Mouse (Mus musculus): Measurements from ENCODE around the gene 2610301B20Rik. TPM values are rescaled to one million over a fixed set of nuclear protein-coding genes. Genes with fewer than 3 reads are reported as not detected.

The 2610301B20Rik gene
- polyA plus RNA-seq, 1 experiment from 2014 or later = 44.0 TPM

GRCm38 (mm10) chr4:10929726-10930125 lies 55.4 kb downstream of the 2610301B20Rik start:
- Histone ChIP-seq H3K4me2 (replicated peaks) (no peak overlapping the region), H3K36me3 (replicated peaks; ENCODE audit: control insufficient read depth, insufficient read depth) (no peaks in the 10 kb centered on the region), H3K9me3 (ENCODE audit: control insufficient read depth, low read length) (no peaks in the 10 kb centered on the region), H3K27me3 (ENCODE audit: control insufficient read depth, insufficient read depth, low read length) (no peaks in the 10 kb centered on the region), H3K9ac (no peak overlapping the region), H3K27ac (no peak overlapping the region), H3K4me1 (replicated peaks; ENCODE audit: control insufficient read depth, insufficient read depth, low read length) (no peaks in the 10 kb centered on the region), H3K4me3 (replicated peaks; ENCODE audit: low read length) (no peak overlapping the region)
- ATAC-seq (ENCODE audit: low FRiP score) (no peak), DNase-seq (ENCODE audit: low spot score) (no peak)
- WGBS = 90% methylated on average over 3 of the region's 3 CpGs

DNA sequence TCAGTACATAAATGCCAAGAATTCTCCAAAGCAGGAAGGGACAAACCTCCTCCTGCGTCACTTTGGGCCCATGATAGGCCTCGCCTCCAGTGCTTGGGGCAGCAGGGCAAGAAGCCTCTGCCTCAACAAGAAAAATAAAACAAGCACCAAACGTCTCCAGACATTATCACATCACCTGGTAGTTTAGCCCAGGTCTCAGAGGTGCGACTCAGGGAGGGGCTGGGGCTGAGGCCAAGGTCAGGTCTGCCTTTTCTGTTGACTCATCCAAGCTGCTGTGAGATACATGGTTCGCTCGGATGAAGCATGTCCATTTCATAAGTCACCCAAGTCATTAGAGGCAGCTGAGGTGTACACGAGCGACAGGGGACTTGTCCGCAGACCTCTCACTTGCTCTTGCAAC lies 56.7 kb downstream of the 2610301B20Rik start:
- H3K9me3 ChIP-seq (ENCODE audit: control insufficient read depth, low read length) = no peaks in the 10 kb centered on the region
- no peak for DNase-seq (ENCODE audit: low spot score)
- H3K9ac ChIP-seq = no peak overlapping the region
- no peak overlapping the region for H3K4me3 ChIP-seq (replicated peaks; ENCODE audit: low read length)
- H3K27ac ChIP-seq = no peak overlapping the region
- H3K27me3 ChIP-seq (ENCODE audit: control insufficient read depth, insufficient read depth, low read length) = no peaks in the 10 kb centered on the region
- ATAC-seq (ENCODE audit: low FRiP score) = no peak
- no peaks in the 10 kb centered on the region for H3K4me1 ChIP-seq (replicated peaks; ENCODE audit: control insufficient read depth, insufficient read depth, low read length)
- 90% methylated on average over 9 of the region's 9 CpGs for WGBS
- H3K36me3 ChIP-seq (replicated peaks; ENCODE audit: control insufficient read depth, insufficient read depth) = no peaks in the 10 kb centered on the region
- H3K4me2 ChIP-seq (replicated peaks) = no peak overlapping the region

DNA sequence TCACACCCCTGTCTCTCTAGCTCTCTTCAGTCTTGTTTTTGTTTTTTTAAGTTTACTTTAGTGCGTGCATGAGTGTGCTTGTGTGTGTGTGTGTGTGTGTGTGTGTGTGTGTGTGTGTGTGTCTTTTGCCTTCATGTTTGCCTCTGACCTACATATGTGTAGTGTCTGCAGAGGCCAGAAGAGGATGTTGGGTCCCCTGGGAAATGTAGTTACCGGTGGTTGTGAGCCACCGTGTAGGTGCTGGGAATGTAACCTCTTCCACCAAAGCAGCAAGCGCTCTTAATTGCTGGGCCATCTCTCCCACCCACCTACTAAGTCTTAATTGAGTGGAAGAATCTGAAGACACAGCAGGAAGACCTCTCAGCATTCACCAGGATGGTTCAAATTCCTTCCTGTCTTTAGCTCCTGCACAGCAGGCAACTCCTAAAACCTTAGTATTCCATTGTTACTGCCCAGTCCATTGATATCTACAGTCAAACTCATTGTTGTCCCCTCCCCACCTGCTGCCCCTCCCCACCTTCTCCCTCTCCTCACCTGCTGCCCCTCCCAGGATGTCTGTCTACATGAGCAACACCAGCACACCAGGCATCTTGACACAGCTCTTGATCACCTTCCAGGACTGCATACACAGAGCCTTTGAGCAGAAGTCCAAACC lies 57.9 kb downstream of the 2610301B20Rik start:
- no peaks in the 10 kb centered on the region for H3K4me1 ChIP-seq (replicated peaks; ENCODE audit: control insufficient read depth, insufficient read depth, low read length)
- no peaks in the 10 kb centered on the region for H3K36me3 ChIP-seq (replicated peaks; ENCODE audit: control insufficient read depth, insufficient read depth)
- no peak overlapping the region for H3K4me2 ChIP-seq (replicated peaks)
- DNase-seq (ENCODE audit: low spot score) = no peak
- no peak overlapping the region for H3K27ac ChIP-seq
- H3K4me3 ChIP-seq (replicated peaks; ENCODE audit: low read length) = no peak overlapping the region
- no peak overlapping the region for H3K9ac ChIP-seq
- no peak for ATAC-seq (ENCODE audit: low FRiP score)
- WGBS = 43% methylated on average over 4 of the region's 4 CpGs
- H3K9me3 ChIP-seq (ENCODE audit: control insufficient read depth, low read length) = no peaks in the 10 kb centered on the region
- no peaks in the 10 kb centered on the region for H3K27me3 ChIP-seq (ENCODE audit: control insufficient read depth, insufficient read depth, low read length)

DNA sequence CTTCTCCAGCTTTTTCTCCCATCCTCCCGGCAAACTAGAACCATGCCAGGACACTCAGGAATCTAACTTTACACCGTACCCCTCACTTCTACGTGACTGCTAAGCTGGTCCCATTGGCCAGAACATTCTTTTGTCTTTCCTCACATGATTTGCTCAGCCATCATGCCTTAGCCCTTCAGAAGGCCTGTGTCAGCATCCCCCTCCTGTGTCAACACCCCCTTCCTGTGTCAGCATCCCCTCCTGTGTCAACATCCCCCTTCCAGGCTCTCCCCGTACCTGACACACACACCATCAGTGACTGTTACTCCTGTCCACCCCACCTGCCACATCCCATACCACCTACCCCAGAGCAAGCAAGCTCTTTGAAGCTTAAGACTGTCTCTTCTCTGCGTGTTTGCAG lies 58.5 kb downstream of the 2610301B20Rik start:
- H3K27me3 ChIP-seq (ENCODE audit: control insufficient read depth, insufficient read depth, low read length) = no peaks in the 10 kb centered on the region
- H3K27ac ChIP-seq = no peak overlapping the region
- H3K4me1 ChIP-seq (replicated peaks; ENCODE audit: control insufficient read depth, insufficient read depth, low read length) = no peaks in the 10 kb centered on the region
- no peaks in the 10 kb centered on the region for H3K36me3 ChIP-seq (replicated peaks; ENCODE audit: control insufficient read depth, insufficient read depth)
- H3K4me3 ChIP-seq (replicated peaks; ENCODE audit: low read length) = no peak overlapping the region
- no peak overlapping the region for H3K4me2 ChIP-seq (replicated peaks)
- DNase-seq (ENCODE audit: low spot score) = no peak
- WGBS = 80% methylated on average over 5 of the region's 5 CpGs
- ATAC-seq (ENCODE audit: low FRiP score) = no peak
- no peaks in the 10 kb centered on the region for H3K9me3 ChIP-seq (ENCODE audit: control insufficient read depth, low read length)
- H3K9ac ChIP-seq = no peak overlapping the region

DNA sequence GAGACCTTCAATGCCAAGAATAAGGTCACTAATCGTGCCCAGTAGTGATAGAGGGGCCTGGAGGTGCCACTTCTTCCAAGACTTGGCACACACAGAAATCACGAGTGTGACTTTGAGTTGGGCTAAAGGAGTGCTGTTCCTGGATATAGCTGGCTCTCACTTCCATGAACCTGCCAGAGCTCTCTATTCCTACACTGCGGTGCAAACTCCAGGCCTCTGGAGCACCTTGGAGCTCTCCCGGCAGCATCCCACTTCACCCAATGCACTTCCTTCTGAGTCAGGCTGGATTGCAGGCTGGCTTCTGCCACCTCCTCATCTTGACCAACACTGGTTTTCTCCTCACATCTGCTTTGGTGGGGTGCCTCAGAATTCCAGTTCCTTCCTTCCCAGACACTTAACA lies 62.5 kb downstream of the 2610301B20Rik start:
- no peak overlapping the region for H3K27ac ChIP-seq
- WGBS = 87% methylated on average over 4 of the region's 4 CpGs
- ATAC-seq (ENCODE audit: low FRiP score) = no peak
- no peaks in the 10 kb centered on the region for H3K4me1 ChIP-seq (replicated peaks; ENCODE audit: control insufficient read depth, insufficient read depth, low read length)
- no peaks in the 10 kb centered on the region for H3K36me3 ChIP-seq (replicated peaks; ENCODE audit: control insufficient read depth, insufficient read depth)
- H3K27me3 ChIP-seq (ENCODE audit: control insufficient read depth, insufficient read depth, low read length) = no peaks in the 10 kb centered on the region
- no peak overlapping the region for H3K4me2 ChIP-seq (replicated peaks)
- no peak for DNase-seq (ENCODE audit: low spot score)
- 0 out of 2 replicates have a peak, but pooled peaks cover 4% of the 10 kb centered on the region for H3K9me3 ChIP-seq (ENCODE audit: control insufficient read depth, low read length)
- H3K4me3 ChIP-seq (replicated peaks; ENCODE audit: low read length) = no peak overlapping the region
- H3K9ac ChIP-seq = no peak overlapping the region

Small RNA genes within 50 kb of the gene (microRNA-seq; reads per million reads assigned to microRNA genes)
- not detected for gene Mir3471-1
- gene n-TSaga9 = 3.4 reads per million, percentile 15 among the genes with 10 or more reads in this experiment

Data from hindbrain, embryonic 14.5 days (tissue).